Mouse (Mus musculus) ES-E14 (cell line): ENCODE data around the gene Ttc23l.

ENCODE experiments used
- CHD2 ChIP-seq: IDR thresholded peaks from 2 replicates; pipeline ENCODE4 v1.6.1; 2014; ENCODE audit warnings: mild to moderate bottlenecking, low read depth, low read length, inconsistent platforms
- HCFC1 ChIP-seq: IDR thresholded peaks from 2 replicates; pipeline ENCODE4 v1.6.1; 2012; ENCODE audit warnings: low read length, inconsistent platforms, borderline replicate concordance; ENCODE audit not compliant: insufficient read depth
- MAFK ChIP-seq: IDR thresholded peaks from 2 replicates; pipeline ENCODE4 v1.6.1; 2014; ENCODE audit warnings: mild to moderate bottlenecking, low read depth, low read length, inconsistent platforms; ENCODE audit not compliant: insufficient read depth
- ZC3H11A ChIP-seq: IDR thresholded peaks from 2 replicates; pipeline ENCODE4 v1.6.1; 2012; ENCODE audit warnings: low read depth, mild to moderate bottlenecking, inconsistent platforms, low read length, borderline replicate concordance
- ZNF384 ChIP-seq: IDR thresholded peaks from 2 replicates; pipeline ENCODE4 v1.6.1; 2012; ENCODE audit warnings: low read depth, low read length, inconsistent platforms

DNA sequence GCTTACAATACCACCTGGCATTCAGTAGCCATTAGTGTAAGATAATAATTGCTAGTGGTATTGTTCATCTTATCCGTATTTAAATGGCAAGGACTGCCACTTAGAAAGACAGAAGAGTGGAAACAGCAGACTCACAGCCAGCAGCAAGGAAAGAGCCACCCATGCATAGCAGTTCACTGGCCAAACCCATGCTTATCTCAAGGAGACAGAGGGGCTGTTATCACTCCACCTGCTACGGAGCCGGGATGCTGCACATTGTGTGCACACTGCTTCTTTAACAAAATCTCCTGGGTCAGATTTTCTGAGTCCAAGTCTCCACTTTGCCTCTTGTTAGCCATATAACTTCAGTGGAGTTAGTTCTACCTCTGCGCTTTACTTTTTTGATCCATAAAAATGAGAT, 27.1 kb downstream of the Ttc23l start:
- TF ChIP-seq ZC3H11A (no peak), MAFK (no peak), HCFC1 (no peak), CHD2 (no peak), ZNF384 (no peak)
